Mouse (Mus musculus) T-cell, adult 2 months (primary cell): ENCODE data around the gene Ifit2.

Experiments
- DNase-seq: peaks from one replicate; pipeline ENCODE4 v3.0.0; 2022; ENCODE audit warnings: low spot score

Ifit2 gene

DNA sequence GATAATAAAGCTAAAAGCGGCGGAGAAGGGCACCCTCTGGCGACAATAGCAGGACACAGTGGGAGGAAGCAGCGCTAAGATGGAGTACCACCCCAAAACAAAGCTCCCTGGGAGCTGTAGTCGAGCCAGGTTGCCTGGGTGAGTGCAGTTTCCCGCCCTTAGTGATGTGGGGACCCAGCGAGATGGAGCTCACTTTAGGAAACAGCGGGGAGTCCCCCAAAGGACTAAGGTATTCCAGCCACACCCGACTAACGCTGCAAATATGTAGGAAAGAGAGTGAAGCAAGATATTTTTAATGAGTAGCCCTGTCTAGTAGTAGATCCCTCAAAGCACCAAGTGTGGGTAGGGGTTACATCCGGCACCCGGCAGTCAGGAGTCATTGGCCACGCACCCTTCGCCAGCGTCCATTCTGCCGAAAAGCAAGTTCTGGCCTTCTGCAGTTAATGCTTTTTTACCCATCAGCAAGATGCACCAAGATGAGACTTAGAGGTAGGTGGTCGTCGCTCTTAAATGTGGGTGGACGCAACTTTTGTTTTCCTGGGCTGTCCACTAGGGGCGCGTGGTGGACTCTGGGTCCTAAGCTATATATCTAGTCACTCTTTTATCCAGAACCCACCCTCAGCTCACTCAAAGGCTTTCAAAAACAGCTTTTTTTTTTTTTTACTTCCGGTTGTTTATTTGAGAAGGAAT, at the start of gene Ifit2:
Gene Ifit2, plus strand, starts transcription at position 161 of the 690 bp plus-strand sequence.
- peak; percentile 78 for DNase-seq

DNA sequence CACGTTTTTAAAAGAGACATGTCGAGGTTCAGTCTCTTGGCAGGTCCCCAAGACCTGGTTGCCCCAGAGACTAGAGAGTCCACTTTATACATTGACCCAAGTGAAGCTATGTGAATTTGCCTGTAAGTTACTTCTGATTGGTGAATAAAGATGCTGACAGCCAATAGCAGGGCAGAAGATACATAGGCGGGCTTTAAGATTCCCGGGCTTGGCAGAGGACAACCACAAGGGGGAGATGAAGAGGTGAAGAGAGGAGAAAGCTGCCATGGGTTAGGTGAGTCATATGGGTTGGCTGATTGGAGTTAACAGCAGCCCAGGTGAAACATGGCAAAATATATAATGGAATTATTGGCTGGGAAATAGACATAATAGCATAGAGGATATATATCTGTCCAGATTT, 49.7 kb upstream of the Ifit2 start:
- DNase-seq = peak; percentile 87

DNA sequence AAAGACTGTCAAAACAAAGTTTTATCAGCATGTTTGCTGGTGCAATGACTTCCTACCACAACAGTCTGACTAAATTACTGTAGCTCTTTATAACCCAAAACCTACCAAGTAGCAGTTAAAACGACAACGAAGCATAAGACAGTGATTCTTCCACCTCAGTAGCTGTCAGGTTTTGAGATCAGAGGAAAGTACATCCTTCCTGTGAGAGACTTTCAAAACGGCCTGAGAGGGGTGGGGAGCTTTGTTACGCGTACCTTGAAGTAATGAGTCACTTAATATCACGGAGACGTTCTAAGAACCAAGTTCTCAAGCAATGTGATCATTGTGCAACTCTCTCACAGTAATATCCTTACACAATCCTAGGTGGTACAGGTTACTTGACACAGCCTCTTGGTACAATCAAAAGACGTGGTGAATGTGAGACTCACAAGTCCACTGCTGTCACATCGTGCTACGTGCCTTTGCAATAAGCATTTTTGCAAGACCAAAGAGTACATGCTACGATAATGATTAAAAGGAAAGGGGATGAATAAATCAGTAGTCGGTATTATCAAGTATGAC, 45.3 kb upstream of the Ifit2 start:
- DNase-seq = peak; percentile 67

DNA sequence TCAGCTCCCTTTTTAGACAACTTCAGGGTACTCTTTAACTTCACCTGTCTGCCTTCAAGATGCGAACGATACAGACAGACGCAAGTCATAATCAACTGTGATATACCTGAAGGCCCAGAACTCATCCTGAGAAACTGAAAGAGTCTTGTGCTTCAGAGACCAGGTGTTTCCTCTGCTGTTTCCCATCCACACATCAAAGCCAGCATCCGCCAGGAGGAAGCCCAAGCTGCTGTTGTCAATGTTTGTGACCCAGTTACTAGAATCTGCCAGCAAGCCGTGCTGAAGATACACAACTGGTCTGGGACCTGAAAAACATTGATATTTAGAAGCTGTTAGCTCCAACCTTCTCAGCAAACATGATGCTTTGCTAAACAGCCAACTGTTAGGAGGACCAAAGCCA, 39.8 kb upstream of the Ifit2 start:
- DNase-seq = peak; percentile 71

DNA sequence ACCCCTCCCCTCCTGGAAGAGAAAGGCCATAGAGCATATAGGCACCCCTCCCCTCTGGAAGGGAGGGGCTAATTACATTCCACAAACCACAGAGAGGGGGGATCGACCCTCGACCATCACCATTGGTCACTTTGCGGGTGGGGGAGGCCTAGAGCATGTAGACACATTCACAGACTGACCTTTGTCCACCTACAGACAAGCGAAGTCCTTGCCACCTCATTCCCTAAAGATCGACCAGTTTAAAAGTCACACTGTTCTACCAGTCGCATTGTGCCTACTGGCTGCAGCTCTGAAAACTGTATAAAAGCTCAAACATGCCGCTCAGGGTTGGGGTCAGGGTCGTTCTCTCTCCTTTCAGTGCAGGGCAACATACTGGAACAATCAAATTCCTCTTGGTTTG, 39.0 kb upstream of the Ifit2 start:
- DNase-seq = no peak

DNA sequence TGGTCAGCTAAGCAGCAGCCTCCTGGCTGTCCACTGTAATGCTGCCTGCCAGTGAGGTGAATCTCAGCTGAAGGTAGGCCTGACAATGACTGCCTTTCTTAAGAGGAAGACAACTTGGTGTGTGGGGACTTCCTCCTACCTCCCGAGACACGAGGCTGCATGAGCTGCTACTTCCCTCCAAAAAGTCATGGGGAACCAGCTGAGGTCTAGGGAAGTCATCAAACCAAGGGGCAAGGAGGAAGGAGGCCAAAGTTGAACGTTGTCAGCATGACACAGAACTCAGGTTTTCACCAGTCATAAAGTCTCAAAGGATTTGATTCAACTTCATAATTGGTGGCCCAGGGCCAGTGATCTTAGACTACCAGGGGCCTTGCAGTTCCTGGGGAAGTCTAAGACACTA, 34.8 kb upstream of the Ifit2 start:
- DNase-seq = no peak

DNA sequence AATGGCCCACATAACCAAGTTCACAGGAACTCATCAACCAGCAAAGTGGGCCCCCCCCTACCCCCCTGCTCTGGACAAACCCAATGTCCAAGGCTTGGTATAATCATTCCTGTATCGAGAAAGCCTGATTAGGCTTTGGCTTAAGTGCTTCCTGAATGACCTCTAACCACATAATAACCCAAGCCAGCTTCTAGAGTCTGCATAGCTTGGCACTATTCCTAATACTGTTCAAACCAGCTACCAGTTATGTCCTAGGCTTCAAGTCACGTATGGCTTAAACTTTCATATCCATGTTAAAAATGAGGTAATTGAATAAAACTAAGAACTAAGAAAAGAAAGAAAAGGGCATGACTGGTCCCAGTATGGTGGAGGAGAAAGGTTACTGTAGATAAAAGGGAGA, 34.1 kb upstream of the Ifit2 start:
- no peak for DNase-seq

DNA sequence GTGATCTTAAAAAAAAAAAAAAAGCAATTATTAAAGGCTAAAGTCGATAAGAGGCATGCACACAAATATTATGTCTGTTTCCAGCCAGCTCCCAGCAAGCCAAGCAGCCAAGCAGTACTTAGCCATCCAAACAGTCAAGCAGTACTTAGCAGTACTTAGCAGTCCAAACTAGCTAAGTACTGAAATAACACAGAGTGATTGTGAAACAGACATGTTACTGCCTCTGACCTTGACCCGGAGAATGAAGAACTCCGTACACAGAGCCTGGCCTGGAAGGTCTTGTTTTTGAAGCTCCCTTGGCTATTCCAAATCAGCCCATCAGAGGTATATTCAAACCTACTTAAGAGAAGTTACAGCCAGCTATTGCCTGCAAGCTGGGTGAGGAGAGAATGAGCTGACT, 33.3 kb upstream of the Ifit2 start:
- DNase-seq = no peak

DNA sequence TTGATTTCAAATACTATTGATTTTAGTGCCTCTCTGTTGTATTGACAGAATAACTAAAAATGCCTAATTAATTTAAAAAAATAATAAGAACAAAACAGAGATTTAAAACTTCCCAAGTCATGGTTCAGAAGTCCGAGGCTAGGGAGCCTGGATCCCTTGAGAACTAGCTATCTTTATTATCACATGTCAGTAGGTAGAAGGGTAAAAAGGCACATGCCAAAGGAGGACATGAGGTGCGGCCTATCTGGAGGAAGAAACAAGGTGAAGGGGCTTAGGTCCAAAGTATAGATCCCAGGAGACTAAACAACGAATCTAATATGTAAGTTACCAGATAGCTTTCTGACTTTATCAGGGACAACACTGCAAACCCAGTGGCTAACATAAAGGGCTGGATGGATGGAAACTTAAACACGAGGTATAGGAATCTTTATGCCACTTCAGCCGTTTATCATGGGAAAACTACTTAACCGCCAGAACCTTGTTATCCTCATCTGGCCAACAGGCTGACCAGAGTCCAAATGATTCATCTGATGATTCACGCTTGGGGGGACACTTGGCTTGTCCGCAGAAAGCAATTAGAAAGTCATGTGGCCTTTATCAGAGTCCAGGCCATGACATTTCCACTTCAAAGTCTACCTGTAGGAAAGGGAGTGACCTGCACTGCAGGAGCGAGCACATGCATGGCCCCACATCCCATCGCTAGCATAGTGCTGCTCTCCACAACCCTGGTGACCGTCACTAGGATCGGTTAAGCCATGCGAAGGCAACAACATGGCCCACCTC, 32.5 kb upstream of the Ifit2 start:
- no peak for DNase-seq

DNA sequence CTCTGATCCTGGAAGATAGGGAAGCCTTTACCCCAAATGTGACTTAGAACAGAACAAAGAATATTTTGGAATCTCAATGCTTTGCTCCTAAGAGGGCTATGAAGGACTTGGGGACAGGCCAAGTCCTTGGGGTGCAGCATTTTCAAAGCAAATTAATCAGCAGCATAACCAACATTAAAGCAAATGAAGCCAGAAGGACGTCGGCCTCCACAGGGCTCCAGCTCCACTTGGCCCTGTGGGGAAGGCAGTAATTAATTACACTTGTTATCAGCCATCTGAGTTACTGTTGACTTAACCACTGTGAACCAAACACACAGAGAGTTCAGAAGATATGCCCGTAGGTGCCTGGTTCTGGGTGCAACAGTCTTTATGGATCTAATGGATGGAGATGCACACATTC, 31.7 kb upstream of the Ifit2 start:
- no peak for DNase-seq

DNA sequence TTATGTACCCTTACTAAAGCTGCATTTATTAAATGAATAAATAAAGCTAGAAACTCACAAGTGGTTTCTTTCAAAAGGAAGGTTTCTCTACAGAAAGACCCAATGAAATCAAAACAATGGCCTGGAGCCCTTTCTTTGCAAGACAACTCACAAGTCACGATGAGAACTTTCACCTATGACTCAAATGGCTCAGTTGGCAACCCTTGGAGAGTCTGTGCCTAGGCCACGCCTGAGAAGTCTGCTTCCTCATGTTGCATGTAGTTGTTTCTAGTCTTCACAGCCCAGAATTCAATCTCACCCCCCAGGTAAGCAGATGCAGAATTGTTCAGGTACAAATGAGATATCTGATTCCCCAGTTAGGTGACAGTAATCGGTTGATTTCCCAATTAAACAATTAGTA, 30.8 kb upstream of the Ifit2 start:
- no peak for DNase-seq

DNA sequence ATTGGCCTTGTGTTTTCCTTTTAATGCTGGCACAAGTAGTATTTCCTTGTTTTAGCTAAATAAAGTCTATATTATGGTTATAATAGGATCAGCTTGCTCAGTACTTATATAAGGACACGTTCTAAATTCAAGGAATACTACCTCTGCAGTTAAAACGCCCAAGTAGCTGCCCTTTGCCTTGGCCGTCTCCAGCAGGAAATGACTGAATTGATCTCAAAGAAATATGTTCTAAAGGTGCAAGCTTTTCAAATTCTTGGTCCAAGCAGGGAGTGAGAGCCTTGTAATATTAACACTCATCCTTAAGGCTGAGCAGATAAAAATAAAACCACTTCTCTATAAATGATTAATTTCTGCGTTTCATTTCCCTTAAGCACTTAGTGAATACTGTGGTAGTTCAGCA, 30.4 kb upstream of the Ifit2 start:
- no peak for DNase-seq

DNA sequence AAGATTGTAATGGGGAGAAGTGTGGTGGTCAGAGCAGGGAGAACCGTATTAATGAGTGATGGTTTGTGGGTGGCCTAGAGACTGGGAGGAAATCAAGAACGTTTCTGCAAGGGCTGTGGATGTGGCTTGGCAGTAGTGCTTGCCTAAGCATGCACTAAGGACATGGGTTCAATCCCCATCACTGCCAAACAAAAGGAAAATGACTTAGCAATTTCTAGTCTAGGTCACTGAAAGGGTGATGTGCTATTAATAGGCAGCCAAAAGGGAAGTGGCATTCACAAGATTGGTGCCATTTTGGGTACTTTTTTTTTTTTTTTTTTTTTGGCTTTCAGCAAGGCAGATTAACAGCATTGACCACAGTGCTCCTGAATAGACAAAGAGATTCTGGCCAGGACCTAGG, 29.1 kb upstream of the Ifit2 start:
- no peak for DNase-seq

DNA sequence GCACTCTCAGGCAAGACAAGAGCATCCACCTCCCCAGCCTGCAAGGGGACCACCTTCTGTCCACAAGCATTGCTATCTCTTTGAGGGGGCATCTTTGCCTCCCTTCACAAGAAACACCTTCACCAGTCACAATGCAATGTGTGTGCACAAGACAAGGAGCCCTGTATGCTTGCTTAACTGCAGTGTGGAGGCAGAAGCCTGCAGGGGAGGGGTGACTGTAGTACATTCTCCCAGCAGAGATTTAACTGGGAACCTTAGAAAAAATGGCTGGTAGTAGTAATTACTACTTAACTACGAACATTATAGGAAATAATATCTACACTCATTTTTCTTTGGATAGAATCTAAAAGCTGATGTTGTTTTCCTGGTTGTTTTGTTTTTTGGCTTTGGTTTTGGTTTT, 28.5 kb upstream of the Ifit2 start:
- DNase-seq = no peak

DNA sequence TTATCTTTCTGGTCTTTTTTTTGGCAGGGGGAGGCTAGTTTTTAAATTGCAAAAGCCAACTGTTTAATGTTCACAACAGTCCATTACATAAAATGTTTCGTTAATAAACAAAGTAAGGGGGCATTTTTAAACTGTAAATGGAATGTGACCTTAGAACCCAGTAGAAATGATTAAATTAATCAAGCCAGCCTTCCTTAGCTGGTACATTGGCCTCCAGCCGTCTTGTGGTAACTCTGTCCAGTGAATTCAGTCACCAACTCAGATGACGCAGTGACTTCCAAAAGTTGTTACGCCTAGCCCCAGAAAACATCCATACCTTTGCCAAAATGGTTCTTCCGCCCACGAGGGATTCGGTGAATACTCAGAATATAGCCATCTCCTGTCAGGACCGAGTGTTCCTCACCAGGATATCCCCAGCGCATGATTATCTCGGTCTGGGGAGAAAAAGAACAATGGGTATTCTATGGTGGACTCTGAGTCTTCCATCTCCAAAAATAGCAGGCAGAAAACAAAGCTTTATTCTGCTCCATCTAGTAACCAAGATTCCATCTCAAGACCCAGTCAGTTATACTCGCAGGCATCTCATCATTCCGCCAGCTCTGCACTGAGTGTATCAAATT, 27.3 kb upstream of the Ifit2 start:
- DNase-seq = no peak

DNA sequence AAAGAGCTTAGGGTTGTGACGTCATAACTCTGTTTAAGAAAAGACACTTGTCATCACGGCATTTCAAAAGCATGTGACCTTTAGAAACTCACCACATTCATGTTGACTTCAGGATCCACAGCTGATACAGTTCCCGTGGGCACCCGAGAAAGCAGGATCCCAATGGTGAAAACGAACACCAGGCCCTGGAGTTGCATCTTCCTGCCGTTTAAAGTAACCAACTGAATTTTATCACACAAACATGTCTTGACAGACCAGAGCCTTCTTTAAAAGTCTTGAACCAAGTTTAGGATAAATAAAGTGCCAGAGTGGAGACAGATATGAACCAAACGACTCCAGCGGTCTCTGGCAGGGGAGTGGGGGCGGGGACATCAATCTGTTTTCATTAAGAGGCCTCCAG, 25.8 kb upstream of the Ifit2 start:
- peak; percentile 29 for DNase-seq

DNA sequence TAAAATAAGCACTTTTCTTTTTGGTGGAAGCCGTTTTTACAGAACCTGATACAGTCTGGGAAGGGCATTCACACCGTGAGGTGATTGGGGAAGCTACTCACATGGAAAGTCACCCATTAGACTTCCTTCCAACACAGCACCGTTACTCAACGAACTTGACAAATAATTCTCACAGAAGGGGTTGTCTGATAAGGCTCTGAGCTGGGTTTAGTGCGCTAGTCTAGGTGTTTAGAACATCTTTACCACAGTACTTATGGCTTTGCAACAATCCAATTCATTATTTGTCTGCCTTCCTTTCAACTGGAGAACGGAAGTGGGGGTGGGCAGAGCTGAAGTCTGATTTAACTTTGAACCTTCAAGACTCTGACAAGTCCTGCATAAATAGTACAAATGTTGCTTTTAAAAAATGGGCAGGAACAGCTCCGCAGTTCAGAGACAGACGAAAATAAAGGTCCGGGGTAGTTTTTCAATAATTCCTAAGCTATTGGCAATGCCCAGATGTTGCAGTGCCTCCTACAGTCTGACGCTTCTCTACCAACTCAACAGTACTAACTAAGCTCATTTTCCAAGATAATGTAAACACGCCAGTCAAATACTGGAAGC, 24.1 kb upstream of the Ifit2 start:
- DNase-seq = peak; percentile 58

DNA sequence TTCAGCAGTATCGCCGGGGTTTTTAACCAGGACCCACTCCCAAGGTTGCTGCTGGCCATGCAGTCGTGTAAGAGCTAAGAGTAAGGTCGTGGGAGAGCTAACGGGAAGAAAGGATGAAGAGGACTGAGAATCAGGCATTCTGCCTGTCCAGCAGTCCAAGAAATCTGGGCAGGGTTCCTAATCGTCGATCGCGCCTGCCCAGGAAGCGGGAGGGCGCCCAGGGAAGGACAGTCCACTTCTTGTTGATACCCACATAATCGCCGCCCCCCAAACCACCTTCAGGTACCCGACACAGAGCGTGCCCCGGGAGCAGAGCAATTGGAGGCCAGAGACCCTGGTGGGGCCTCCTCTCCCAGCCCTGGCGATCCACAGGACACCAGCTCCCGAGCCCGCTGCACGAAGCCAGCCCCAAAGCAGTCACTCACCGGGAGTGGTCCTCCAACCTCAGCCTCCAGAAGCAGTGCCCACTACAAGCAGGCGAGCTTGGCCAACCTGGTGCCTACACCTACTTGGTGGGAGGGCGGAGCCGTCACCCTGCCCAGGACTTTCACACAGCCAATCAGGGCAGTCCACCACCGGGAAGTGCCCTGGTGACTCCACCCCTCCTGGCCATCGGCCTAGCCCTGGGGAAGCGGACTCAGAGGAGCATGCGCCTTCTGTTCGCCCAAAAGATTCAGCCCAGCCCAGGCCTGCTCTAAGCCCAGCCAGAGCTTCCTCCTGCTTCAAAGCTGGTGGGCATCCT, 23.4 kb upstream of the Ifit2 start, which contains the start of gene Lipa:
Gene Lipa, minus strand, starts transcription at position 534 of the 742 bp plus-strand sequence.
- DNase-seq = peak; percentile 90

DNA sequence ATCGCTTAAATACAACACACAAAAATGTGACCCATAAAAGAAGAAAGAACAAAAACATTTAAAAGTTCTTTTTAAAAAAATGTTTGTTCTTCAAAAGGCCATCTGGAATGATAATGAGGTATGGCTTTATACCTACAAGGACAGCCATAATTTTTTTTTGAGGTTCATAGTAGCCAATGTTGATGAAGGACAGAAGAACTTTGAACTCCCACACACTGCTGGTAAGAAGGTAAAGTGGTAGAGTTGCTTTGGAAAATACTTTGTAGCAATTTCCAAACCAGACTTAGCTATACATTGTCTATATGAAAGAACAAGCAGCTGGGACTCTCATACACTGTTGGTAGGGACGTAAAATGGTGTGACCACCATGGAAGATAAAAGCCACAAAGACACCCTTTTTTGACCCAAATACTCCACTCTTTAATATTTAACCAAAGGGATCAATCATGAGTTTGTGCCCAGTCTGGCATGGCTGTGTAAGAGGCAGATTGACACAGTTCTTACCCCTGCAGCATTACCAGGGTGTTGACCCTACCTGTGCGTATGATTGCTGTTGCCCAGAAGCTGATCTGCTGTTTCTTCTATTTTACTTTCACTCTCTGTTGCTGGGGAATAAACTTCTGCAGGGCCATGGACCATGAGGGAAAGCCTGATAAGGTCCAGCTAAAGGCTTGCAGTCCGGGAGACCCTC, 18.3 kb upstream of the Ifit2 start:
- DNase-seq = no peak

DNA sequence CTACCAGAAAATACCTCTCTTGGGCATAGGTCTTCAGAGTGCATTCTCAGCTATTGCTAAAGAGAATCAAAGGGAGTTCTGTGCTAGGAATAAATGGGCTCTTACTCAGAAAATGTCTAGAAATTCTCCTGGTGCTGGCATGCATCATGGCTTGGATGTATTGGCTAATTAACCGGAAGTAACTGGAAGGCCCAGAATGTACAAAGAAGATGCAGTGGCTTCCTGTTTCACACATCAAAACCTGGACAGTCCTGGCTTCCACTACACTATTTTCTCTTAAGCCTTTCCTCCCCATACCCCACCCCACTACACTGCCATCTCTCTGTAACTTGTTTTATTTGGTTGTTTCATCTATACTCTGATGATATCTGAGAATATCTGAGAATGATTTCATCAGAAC, 11.1 kb upstream of the Ifit2 start:
- no peak for DNase-seq

DNA sequence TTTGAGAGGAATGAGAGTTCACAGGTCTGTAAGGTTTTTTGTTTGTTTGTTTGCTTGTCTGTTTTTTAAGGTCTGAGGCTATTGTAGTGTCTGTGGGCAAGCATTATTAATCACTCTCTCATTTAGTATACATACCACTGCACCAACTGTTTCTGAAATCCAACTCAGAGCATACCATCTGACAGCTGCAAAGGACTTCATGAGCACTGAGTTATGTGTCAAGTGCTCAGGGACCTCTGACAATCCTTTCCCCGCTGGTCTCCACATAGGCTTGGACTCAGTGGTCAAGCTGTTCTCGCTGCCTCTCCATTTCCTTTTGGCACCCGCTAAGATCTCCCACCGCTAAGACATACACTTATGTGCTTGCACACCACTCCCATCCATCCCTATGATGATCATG, 4.3 kb upstream of the Ifit2 start:
- no peak for DNase-seq
